8 mouse cellular contexts compared by ENCODE assay signal in the genomic region with DNA sequence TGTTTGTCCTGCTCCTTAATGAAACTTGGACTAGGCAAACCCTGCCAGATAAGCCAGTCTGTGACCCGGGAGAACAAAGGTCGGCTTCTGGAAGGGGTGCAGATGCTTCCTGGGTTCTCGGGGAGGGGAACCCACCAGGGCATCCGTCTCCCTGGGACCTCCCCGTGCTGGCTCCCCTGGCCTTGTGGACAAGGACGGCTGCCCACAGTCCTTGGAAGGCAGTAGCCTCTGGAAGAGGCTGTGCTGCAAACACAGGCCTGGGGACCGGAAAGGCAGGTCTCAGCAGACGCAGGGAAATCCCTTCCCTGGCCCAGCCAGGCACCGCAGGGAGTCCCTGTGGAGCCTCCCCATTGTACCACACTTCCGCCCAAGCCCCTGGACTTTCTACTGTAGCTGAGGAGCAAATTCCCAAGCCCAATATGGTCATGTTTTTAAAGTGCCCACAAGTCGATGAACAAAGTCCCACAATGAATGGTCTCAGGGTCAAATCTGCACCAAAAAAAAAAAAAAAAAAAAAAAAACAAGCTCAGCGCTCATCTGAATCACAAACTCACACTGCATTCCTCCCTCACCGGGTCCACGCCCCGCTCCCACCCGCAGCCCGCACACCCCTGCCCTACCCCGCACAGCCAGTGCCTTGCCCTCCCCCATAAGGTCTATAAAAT. TPM values are rescaled to one million over a fixed set of nuclear protein-coding genes. Genes with fewer than 3 reads are reported as not detected.
DNase-seq lines count a peak whose midpoint lies in the region; ATAC-seq lines count a peak whose summit lies in the region.
"Had no signal": no experiment of that assay in that cellular context is flagged by ENCODE, and none has a peak within 500 bp of the region (broad histone marks: within the 10 kb centered on the region; RNA-seq: fewer than 3 reads in every experiment).

No protein-coding gene starts in this region.

- intact Hi-C loops in heart, postnatal 36 days (cut with DNase I), result loop anchor here (2.0 kb wide), 1 partner anchor 76 kb away; the partner anchor contains the start of gene Rrbp1
- intact Hi-C loops in left cerebral cortex, postnatal 14 days (cut with DNase I), result no loop called here

- H3K4me1 ChIP-seq in limb, embryonic 12.5 days (replicated peaks), result peaks cover 22% of the 10 kb centered on the region

- WGBS in limb, embryonic 12.5 days, result 29% methylated on average over 18 of the region's 18 CpGs

- no peaks in the 10 kb centered on the region for H3K9me3 ChIP-seq in limb, embryonic 12.5 days

- H3K4me2 ChIP-seq in limb, embryonic 12.5 days, result no peak overlapping the region

- H3K36me3 ChIP-seq in limb, embryonic 12.5 days, result no peaks in the 10 kb centered on the region

- ATAC-seq in limb, embryonic 12.5 days (ENCODE audit: insufficient number of reproducible peaks, insufficient read depth, low FRiP score, low TSS enrichment, low read depth), result no peak

- H3K27me3 ChIP-seq in limb, embryonic 12.5 days, result no peaks in the 10 kb centered on the region

- H3K27ac ChIP-seq in limb, embryonic 12.5 days, result peak overlapping the region; percentile 29; the same call in 1 of the 2 replicates

- peak; percentile 82 for DNase-seq in adrenal gland, adult 2 months
- peak; percentile 42 for DNase-seq in embryo, embryonic 9.5 days (ENCODE audit: extremely low spot score)
- peak; percentile 57 to 68 for DNase-seq in heart, postnatal 36 days
- DNase-seq in skeletal muscle tissue, adult 2 months (ENCODE audit: low read depth, low spot score), result peak; percentile 38
- no peak for DNase-seq in left cerebral cortex, postnatal 14 days (ENCODE audit: low spot score in 2 of 2)
- no peak for DNase-seq in layer of hippocampus, adult 11-12 months (ENCODE audit: low spot score)

- H3K4me3 ChIP-seq in limb, embryonic 12.5 days (replicated peaks), result no peak overlapping the region
- H3K4me3 ChIP-seq: myocyte had no signal

- H3K9ac ChIP-seq in limb, embryonic 12.5 days (replicated peaks), result no peak overlapping the region

RNA-seq across cellular contexts. Expression of gene Banf2, which starts 53.5 kb away (rescaled TPM):
- total RNA-seq in adrenal gland, adult 2 months (2021), result not detected
- polyA plus RNA-seq in adrenal gland, adult 2 months (2012; rRNA removed), result not detected in 2 replicates
- not detected for total RNA-seq in heart, postnatal 36 days (2021)
- not detected in 2 replicates for polyA plus RNA-seq in limb, embryonic 12.5 days (2016; fragmentation: Nextera tagmentation; extraction: Ambion mirVana)
- total RNA-seq in left cerebral cortex, postnatal 14 days (2021), result not detected
- polyA plus RNA-seq: myocyte had no signal

Comparison
In these comparisons a context has a peak if more than half of its experiments do, and no peak if none do; other contexts are left out.
1. DNase-seq: peak in adrenal gland, adult 2 months (single experiment), embryo, embryonic 9.5 days (single experiment), heart, postnatal 36 days (2 of 2) and skeletal muscle tissue, adult 2 months (single experiment); none in left cerebral cortex, postnatal 14 days (0 of 2) and layer of hippocampus, adult 11-12 months (single experiment).